Mouse (Mus musculus): Measurements from ENCODE around the gene Efhd1. TPM values are rescaled to one million over a fixed set of nuclear protein-coding genes. Genes with fewer than 3 reads are reported as not detected.

Gene Efhd1
- total and polyA plus RNA-seq, 3 experiments = 0.15 TPM; not detected in 2

- Histone ChIP-seq H3K4me3 (ENCODE audit: control insufficient read depth in 1 of 2, insufficient read depth in 1 of 2, low read depth in 2 of 2, low read length in 2 of 2) (no peak overlapping the region), H3K27ac (ENCODE audit: control insufficient read depth, low read depth, low read length) (no peak overlapping the region), H3K9ac (ENCODE audit: control insufficient read depth, low read depth, low read length, poor library complexity, severe bottlenecking) (no peak overlapping the region), H3K27me3 (ENCODE audit: control insufficient read depth in 1 of 2, insufficient read depth in 2 of 2, low read length in 2 of 2) (no peaks in the 10 kb centered on the region), H3K36me3 (ENCODE audit: control insufficient read depth in 1 of 2, insufficient read depth in 2 of 2, low read length in 2 of 2) (no peaks in the 10 kb centered on the region), H3K4me1 (ENCODE audit: control insufficient read depth in 1 of 2, insufficient read depth in 2 of 2, low read length in 2 of 2) (0 out of 4 replicates have a peak, but pooled peaks cover 0 to 1% of the 10 kb centered on the region in 2 experiments), H3K9me3 (replicated peaks; ENCODE audit: insufficient read depth, low read length) (no peaks in the 10 kb centered on the region), H3K79me2 (ENCODE audit: control insufficient read depth, insufficient read depth, low read length, poor library complexity) (no peaks in the 10 kb centered on the region)
- DNase-seq (ENCODE audit: low read depth, low spot score) = no peak
- TF ChIP-seq TAL1 (IDR thresholded peaks at IDR 0.05; ENCODE audit: low read length) (peak; percentile 16; the same call in 1 of the 2 replicates), MAX (IDR thresholded peaks at IDR 0.05; ENCODE audit: low read length) (no peak), ETS1 (IDR thresholded peaks at IDR 0.05; ENCODE audit: low read depth, low read length) (no peak), POLR2A (IDR thresholded peaks at IDR 0.05; ENCODE audit: control insufficient read depth in 1 of 2, insufficient read depth in 1 of 2, low read depth in 1 of 2, low read length in 2 of 2, poor library complexity in 1 of 2) (no peak), RAD21 (IDR thresholded peaks at IDR 0.05; ENCODE audit: low read depth, low read length) (no peak)
Measured at GRCm38 (mm10) chr1:87245430-87245829, 18.7 kb upstream of the Efhd1 start.

GRCm38 (mm10) chr1:87245929-87246815 is 18.0 kb upstream of the Efhd1 start:
- Histone ChIP-seq H3K79me2 (ENCODE audit: control insufficient read depth, insufficient read depth, low read length, poor library complexity) (no peaks in the 10 kb centered on the region), H3K4me1 (ENCODE audit: control insufficient read depth in 1 of 2, insufficient read depth in 2 of 2, low read length in 2 of 2) (0 out of 4 replicates have a peak, but pooled peaks cover 0 to 1% of the 10 kb centered on the region in 2 experiments), H3K4me3 (ENCODE audit: control insufficient read depth in 1 of 2, insufficient read depth in 1 of 2, low read depth in 2 of 2, low read length in 2 of 2) (no peak overlapping the region), H3K27me3 (ENCODE audit: control insufficient read depth in 1 of 2, insufficient read depth in 2 of 2, low read length in 2 of 2) (no peaks in the 10 kb centered on the region), H3K36me3 (ENCODE audit: control insufficient read depth in 1 of 2, insufficient read depth in 2 of 2, low read length in 2 of 2) (no peaks in the 10 kb centered on the region), H3K9me3 (replicated peaks; ENCODE audit: insufficient read depth, low read length) (no peaks in the 10 kb centered on the region), H3K27ac (ENCODE audit: control insufficient read depth, low read depth, low read length) (no peak overlapping the region), H3K9ac (ENCODE audit: control insufficient read depth, low read depth, low read length, poor library complexity, severe bottlenecking) (no peak overlapping the region)
- peak; percentile 61 for DNase-seq (ENCODE audit: low read depth, low spot score)
- peak; percentile 78 for TF ChIP-seq ZC3H11A (IDR thresholded peaks at IDR 0.05; ENCODE audit: low read depth, low read length)
- TF ChIP-seq RAD21 (IDR thresholded peaks at IDR 0.05; ENCODE audit: low read depth, low read length) = peak; percentile 90
- TF ChIP-seq UBTF (IDR thresholded peaks at IDR 0.05; ENCODE audit: borderline replicate concordance, insufficient read depth, low read depth, low read length) = no peak
- TF ChIP-seq CTCF (IDR thresholded peaks at IDR 0.05 in 2 of 3, conservative IDR thresholded peaks at IDR 0.05 in 1 of 3; ENCODE audit: control insufficient read depth in 1 of 3, insufficient read depth in 1 of 3, low read depth in 2 of 3, low read length in 3 of 3, poor library complexity in 1 of 3, severe bottlenecking in 1 of 3) = peak; percentile 87 to 97 (median 96)
- no peak for TF ChIP-seq TCF12 (IDR thresholded peaks at IDR 0.05; ENCODE audit: low read depth, low read length)
- no peak for TF ChIP-seq BHLHE40 (IDR thresholded peaks at IDR 0.05; ENCODE audit: borderline replicate concordance, low read depth, low read length)
- TF ChIP-seq SMC3 (IDR thresholded peaks at IDR 0.05; ENCODE audit: low read depth, low read length) = peak; percentile 71

- Histone ChIP-seq H3K9me3 (replicated peaks; ENCODE audit: insufficient read depth, low read length) (no peaks in the 10 kb centered on the region), H3K36me3 (ENCODE audit: control insufficient read depth in 1 of 2, insufficient read depth in 2 of 2, low read length in 2 of 2) (no peaks in the 10 kb centered on the region), H3K9ac (ENCODE audit: control insufficient read depth, low read depth, low read length, poor library complexity, severe bottlenecking) (no peak overlapping the region), H3K79me2 (ENCODE audit: control insufficient read depth, insufficient read depth, low read length, poor library complexity) (no peaks in the 10 kb centered on the region), H3K27me3 (ENCODE audit: control insufficient read depth in 1 of 2, insufficient read depth in 2 of 2, low read length in 2 of 2) (peaks cover 0 to 1% of the 10 kb centered on the region in 2 experiments; a peak in 3 of 4 replicates), H3K4me1 (ENCODE audit: control insufficient read depth in 1 of 2, insufficient read depth in 2 of 2, low read length in 2 of 2) (no peaks in the 10 kb centered on the region), H3K4me3 (ENCODE audit: control insufficient read depth in 1 of 2, insufficient read depth in 1 of 2, low read depth in 2 of 2, low read length in 2 of 2) (no peak overlapping the region), H3K27ac (ENCODE audit: control insufficient read depth, low read depth, low read length) (no peak overlapping the region)
- DNase-seq (ENCODE audit: low read depth, low spot score) = peak; percentile 62
- peak; percentile 16; the same call in 1 of the 2 replicates for TF ChIP-seq TCF12 (IDR thresholded peaks at IDR 0.05; ENCODE audit: low read depth, low read length)
- no peak for TF ChIP-seq SIN3A (IDR thresholded peaks at IDR 0.05; ENCODE audit: low read length)
- TF ChIP-seq NRF1 (IDR thresholded peaks at IDR 0.05; ENCODE audit: insufficient read depth, low read depth, low read length, poor library complexity, severe bottlenecking) = no peak
- TF ChIP-seq TAL1 (IDR thresholded peaks at IDR 0.05; ENCODE audit: low read length) = peak; percentile 62
- peak; percentile 55; the same call in 1 of the 2 replicates for TF ChIP-seq MAX (IDR thresholded peaks at IDR 0.05; ENCODE audit: low read length)
- TF ChIP-seq RCOR1 (IDR thresholded peaks at IDR 0.05; ENCODE audit: low read depth, low read length) = no peak
- TF ChIP-seq CTCF (IDR thresholded peaks at IDR 0.05 in 2 of 3, conservative IDR thresholded peaks at IDR 0.05 in 1 of 3; ENCODE audit: control insufficient read depth in 1 of 3, insufficient read depth in 1 of 3, low read depth in 2 of 3, low read length in 3 of 3, poor library complexity in 1 of 3, severe bottlenecking in 1 of 3) = no peak
- TF ChIP-seq JUND (IDR thresholded peaks at IDR 0.05; ENCODE audit: low read depth, low read length) = no peak
- no peak for TF ChIP-seq POLR2A (IDR thresholded peaks at IDR 0.05; ENCODE audit: control insufficient read depth in 1 of 2, insufficient read depth in 1 of 2, low read depth in 1 of 2, low read length in 2 of 2, poor library complexity in 1 of 2)
- TF ChIP-seq SMC3 (IDR thresholded peaks at IDR 0.05; ENCODE audit: low read depth, low read length) = no peak
- 0 out of 2 replicates have a peak, but pooled peaks have one; percentile 14 for TF ChIP-seq ETS1 (IDR thresholded peaks at IDR 0.05; ENCODE audit: low read depth, low read length)
- TF ChIP-seq ZKSCAN1 (IDR thresholded peaks at IDR 0.05; ENCODE audit: low read depth, low read length) = no peak
- TF ChIP-seq POLR2AphosphoS5 (IDR thresholded peaks at IDR 0.05; ENCODE audit: borderline replicate concordance, low read depth, low read length) = no peak
- no peak for TF ChIP-seq ELF1 (IDR thresholded peaks at IDR 0.05; ENCODE audit: low read depth, low read length)
- TF ChIP-seq KAT2A (conservative IDR thresholded peaks at IDR 0.05; ENCODE audit: low read depth, low read length) = no peak
- TF ChIP-seq EP300 (IDR thresholded peaks at IDR 0.05; ENCODE audit: low read depth in 1 of 2, low read length in 2 of 2) = peak; percentile 6 to 28; a peak in 1 of 4 replicates
Measured at GRCm38 (mm10) chr1:87252040-87252609, 12.0 kb upstream of the Efhd1 start.
